Mouse (Mus musculus) lung, embryonic 14.5 days (tissue): ENCODE results near the gene Igfbp6. TPM values are rescaled to one million over a fixed set of nuclear protein-coding genes. Genes with fewer than 3 reads are reported as not detected.

ENCODE experiments used
- ATAC-seq: fragments of 200-750 bp; cut with Nextera tagmentation; 2 replicates; pipeline ENCODE4 v1.8.0; 2017; ENCODE audit warnings: mild to moderate bottlenecking, moderate TSS enrichment, moderate library complexity; ENCODE audit not compliant: insufficient read depth
- DNase-seq: peaks from one replicate; pipeline ENCODE4 v3.0.0-alpha.2; 2015
- H3K27ac ChIP-seq: fragments of 300-500 bp; sonication (generic); 2 replicates; pipeline ENCODE4 v1.5.1; 2014; ENCODE audit warnings: low read depth, mild to moderate bottlenecking, moderate library complexity
- H3K27me3 ChIP-seq: fragments of 300-500 bp; sonication (generic); 2 replicates; pipeline ENCODE4 v1.6.1; 2014; ENCODE audit warnings: low read length, control low read depth; ENCODE audit not compliant: insufficient read depth
- H3K36me3 ChIP-seq: fragments of 300-500 bp; sonication (generic); 2 replicates; pipeline ENCODE4 v1.6.1; 2014; ENCODE audit warnings: control low read depth; ENCODE audit not compliant: insufficient read depth
- H3K4me1 ChIP-seq: fragments of 300-500 bp; sonication (generic); 2 replicates; pipeline ENCODE4 v1.6.1; 2014; ENCODE audit warnings: antibody characterized with exemption, control low read depth; ENCODE audit not compliant: insufficient read depth
- H3K4me2 ChIP-seq: fragments of 300-500 bp; sonication (generic); 2 replicates; pipeline ENCODE4 v1.6.1; 2014; ENCODE audit warnings: mild to moderate bottlenecking
- H3K4me3 ChIP-seq: fragments of 300-500 bp; sonication (generic); 2 replicates; pipeline ENCODE4 v1.5.1; 2014; ENCODE audit warnings: low read depth, low read length
- H3K9ac ChIP-seq: fragments of 300-500 bp; sonication (generic); 2 replicates; pipeline ENCODE4 v1.6.1; 2014
- H3K9me3 ChIP-seq: fragments of 300-500 bp; sonication (generic); 2 replicates; pipeline ENCODE4 v1.6.1; 2016; ENCODE audit warnings: low read depth, low read length, control low read depth
- CTCF ChIP-seq: IDR thresholded peaks from 2 replicates; pipeline ENCODE4 v1.5.1; 2016; ENCODE audit warnings: antibody characterized with exemption, low read depth
- WGBS: fragments of 180-500 bp; shearing (Covaris S2); extraction: QIAGEN DNeasy Blood & Tissue Kit; methylation state at CpG from one replicate; pipeline ENCODE4 v1.1.7; 2014; 5-methylcytosine and 5-hydroxymethylcytosine counted together
- polyA plus RNA-seq: library from polyadenylated mRNA; unstranded; fragments of >200 nt; fragmentation: Nextera tagmentation; extraction: Ambion mirVana; gene quantifications from 2 replicates; pipeline ENCODE4 v1.2.1, GENCODE M21; 2014

Gene Igfbp6
- polyA plus RNA-seq, 1 experiment from 2014 or later, result 6.8 TPM

GRCm38 (mm10) chr15:102176571-102177316 is 32.6 kb downstream of the Igfbp6 start:
- Histone ChIP-seq H3K4me3 (no peak overlapping the region), H3K4me2 (no peak overlapping the region), H3K36me3 (peaks cover 27% of the 10 kb centered on the region; the same call in 1 of the 2 replicates), H3K27ac (no peak overlapping the region), H3K27me3 (no peaks in the 10 kb centered on the region), H3K9me3 (no peaks in the 10 kb centered on the region), H3K4me1 (no peaks in the 10 kb centered on the region), H3K9ac (no peak overlapping the region)
- WGBS, result 80% methylated on average over 7 of the region's 7 CpGs
- TF ChIP-seq CTCF, result no peak
- DNase-seq (no peak), ATAC-seq (no peak)

GRCm38 (mm10) chr15:102177417-102177816 is 33.3 kb downstream of the Igfbp6 start:
- Histone ChIP-seq H3K27ac (no peak overlapping the region), H3K9ac (no peak overlapping the region), H3K36me3 (peaks cover 27% of the 10 kb centered on the region; the same call in 1 of the 2 replicates), H3K9me3 (no peaks in the 10 kb centered on the region), H3K4me2 (no peak overlapping the region), H3K27me3 (no peaks in the 10 kb centered on the region), H3K4me1 (no peaks in the 10 kb centered on the region), H3K4me3 (no peak overlapping the region)
- DNase-seq (no peak), ATAC-seq (no peak; the same call in 1 of the 2 replicates)
- no peak for TF ChIP-seq CTCF
- 80% methylated on average over 8 of the region's 8 CpGs for WGBS

GRCm38 (mm10) chr15:102178279-102178678 is 34.1 kb downstream of the Igfbp6 start:
- Histone ChIP-seq H3K27me3 (no peaks in the 10 kb centered on the region), H3K9ac (no peak overlapping the region), H3K4me1 (no peaks in the 10 kb centered on the region), H3K9me3 (no peaks in the 10 kb centered on the region), H3K27ac (no peak overlapping the region), H3K4me3 (no peak overlapping the region), H3K36me3 (peaks cover 32% of the 10 kb centered on the region; the same call in 1 of the 2 replicates), H3K4me2 (no peak overlapping the region)
- DNase-seq (peak; percentile 86), ATAC-seq (no peak)
- TF ChIP-seq CTCF, result peak; percentile 91
- WGBS, result 19% methylated on average over 6 of the region's 6 CpGs

- no peak overlapping the region for H3K4me3 ChIP-seq
- no peak overlapping the region for H3K9ac ChIP-seq
- ATAC-seq, result no peak
- no peak overlapping the region for H3K4me2 ChIP-seq
- H3K4me1 ChIP-seq, result no peaks in the 10 kb centered on the region
- H3K27me3 ChIP-seq, result no peaks in the 10 kb centered on the region
- DNase-seq, result no peak
- no peaks in the 10 kb centered on the region for H3K9me3 ChIP-seq
- no peak overlapping the region for H3K27ac ChIP-seq
- peaks cover 38% of the 10 kb centered on the region; the same call in 1 of the 2 replicates for H3K36me3 ChIP-seq
- TF ChIP-seq CTCF, result no peak
- 78% methylated on average over 9 of the region's 9 CpGs for WGBS
These were observed 34.9 kb downstream of the Igfbp6 start for GRCm38 (mm10) chr15:102179106-102179505.

- H3K4me1 ChIP-seq, result no peaks in the 10 kb centered on the region
- peaks cover 41% of the 10 kb centered on the region; the same call in 1 of the 2 replicates for H3K36me3 ChIP-seq
- DNase-seq (no peak), ATAC-seq (no peak)
- H3K9ac ChIP-seq, result no peak overlapping the region
- H3K27ac ChIP-seq, result no peak overlapping the region
- no peak for TF ChIP-seq CTCF
- no peaks in the 10 kb centered on the region for H3K9me3 ChIP-seq
- H3K27me3 ChIP-seq, result no peaks in the 10 kb centered on the region
- H3K4me2 ChIP-seq, result no peak overlapping the region
- 88% methylated on average over 14 of the region's 14 CpGs for WGBS
- no peak overlapping the region for H3K4me3 ChIP-seq
These were observed 35.8 kb downstream of the Igfbp6 start for GRCm38 (mm10) chr15:102179924-102180323.

- Histone ChIP-seq H3K4me2 (no peak overlapping the region), H3K36me3 (peaks cover 42% of the 10 kb centered on the region; the same call in 1 of the 2 replicates), H3K4me3 (no peak overlapping the region), H3K4me1 (no peaks in the 10 kb centered on the region), H3K27ac (no peak overlapping the region), H3K9ac (no peak overlapping the region), H3K27me3 (no peaks in the 10 kb centered on the region), H3K9me3 (no peaks in the 10 kb centered on the region)
- no peak for DNase-seq
- no peak for TF ChIP-seq CTCF
- ATAC-seq, result no peak
- WGBS, result 75% methylated on average over 3 of the region's 3 CpGs
These were observed 38.9 kb downstream of the Igfbp6 start for GRCm38 (mm10) chr15:102183076-102183475.

- Histone ChIP-seq H3K4me3 (no peak overlapping the region), H3K9ac (no peak overlapping the region), H3K4me1 (peaks cover 5% of the 10 kb centered on the region; the same call in 1 of the 2 replicates), H3K27me3 (no peaks in the 10 kb centered on the region), H3K9me3 (no peaks in the 10 kb centered on the region), H3K4me2 (no peak overlapping the region), H3K36me3 (peaks cover 31% of the 10 kb centered on the region; the same call in 1 of the 2 replicates), H3K27ac (no peak overlapping the region)
- DNase-seq (no peak), ATAC-seq (no peak)
- TF ChIP-seq CTCF, result no peak
- 64% methylated on average over 11 of the region's 11 CpGs for WGBS
These were observed 42.1 kb downstream of the Igfbp6 start for GRCm38 (mm10) chr15:102186239-102186638.
